Mouse (Mus musculus): Measurements from ENCODE around the gene Ocm.

DNA sequence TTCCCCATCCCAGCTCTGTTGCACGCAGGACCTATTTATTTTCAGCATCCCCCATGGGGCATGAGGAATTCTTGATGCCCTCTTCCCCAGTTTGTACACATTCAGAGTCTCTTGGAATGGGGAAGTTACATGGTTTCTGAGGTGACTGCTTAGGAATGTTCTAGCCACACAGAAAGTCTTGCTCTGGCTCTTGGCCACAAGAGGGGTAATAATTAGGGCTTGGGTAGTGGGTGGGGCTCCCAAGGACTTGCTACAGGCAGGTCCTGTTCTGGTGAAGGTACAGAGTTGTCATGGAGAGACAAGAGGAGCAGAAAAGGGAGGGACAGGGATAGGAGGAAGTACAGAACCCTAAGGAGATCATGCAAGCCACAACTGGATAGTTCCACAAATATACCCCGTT lies 39.6 kb upstream of the Ocm start:
- TF ChIP-seq CTCF (IDR thresholded peaks at IDR 0.05; ENCODE audit: control insufficient read depth, insufficient read depth, insufficient replicate concordance, low read depth, low read length) (no peak), POLR2A (IDR thresholded peaks at IDR 0.05; ENCODE audit: control insufficient read depth, low read depth, low read length) (no peak)

Data from testis, adult 2 months (tissue).